Mouse (Mus musculus): ENCODE measurements at regions not wholly inside any gene's neighbourhood (a gene's known extent, or its start where the extent isn't known, plus 50 kb on each side); places are given as distances from the start of the nearest gene placed in this dataset.

GRCm38 (mm10) chr9:91091421-91092050, 270.7 kb upstream of the Zic4 start:
- Histone ChIP-seq H3K4me3 (ENCODE audit: control insufficient read depth in 1 of 2, insufficient read depth in 1 of 2, low read depth in 2 of 2, low read length in 2 of 2) (no peak overlapping the region), H3K36me3 (ENCODE audit: control insufficient read depth in 1 of 2, insufficient read depth in 2 of 2, low read length in 2 of 2) (no peaks in the 10 kb centered on the region), H3K9me3 (replicated peaks; ENCODE audit: insufficient read depth, low read length) (no peaks in the 10 kb centered on the region), H3K79me2 (ENCODE audit: control insufficient read depth, insufficient read depth, low read length, poor library complexity) (no peaks in the 10 kb centered on the region), H3K27ac (ENCODE audit: control insufficient read depth, low read depth, low read length) (no peak overlapping the region), H3K4me1 (ENCODE audit: control insufficient read depth in 1 of 2, insufficient read depth in 2 of 2, low read length in 2 of 2) (no peaks in the 10 kb centered on the region), H3K27me3 (ENCODE audit: control insufficient read depth in 1 of 2, insufficient read depth in 2 of 2, low read length in 2 of 2) (no peaks in the 10 kb centered on the region), H3K9ac (ENCODE audit: control insufficient read depth, low read depth, low read length, poor library complexity, severe bottlenecking) (no peak overlapping the region)
- no peak for DNase-seq (ENCODE audit: low read depth, low spot score)
- no peak for TF ChIP-seq SMC3 (IDR thresholded peaks at IDR 0.05; ENCODE audit: low read depth, low read length)

GRCm38 (mm10) chr9:91101614-91102407, 260.4 kb upstream of the Zic4 start:
- no peaks in the 10 kb centered on the region for H3K9me3 ChIP-seq (replicated peaks; ENCODE audit: insufficient read depth, low read length)
- H3K79me2 ChIP-seq (ENCODE audit: control insufficient read depth, insufficient read depth, low read length, poor library complexity): no peaks in the 10 kb centered on the region
- H3K36me3 ChIP-seq (ENCODE audit: control insufficient read depth in 1 of 2, insufficient read depth in 2 of 2, low read length in 2 of 2): no peaks in the 10 kb centered on the region
- H3K9ac ChIP-seq (ENCODE audit: control insufficient read depth, low read depth, low read length, poor library complexity, severe bottlenecking): no peak overlapping the region
- no peaks in the 10 kb centered on the region for H3K27me3 ChIP-seq (ENCODE audit: control insufficient read depth in 1 of 2, insufficient read depth in 2 of 2, low read length in 2 of 2)
- H3K27ac ChIP-seq (ENCODE audit: control insufficient read depth, low read depth, low read length): no peak overlapping the region
- TF ChIP-seq ZC3H11A (IDR thresholded peaks at IDR 0.05; ENCODE audit: low read depth, low read length) (no peak), MXI1 (IDR thresholded peaks at IDR 0.05; ENCODE audit: low read depth, low read length) (no peak), CHD1 (IDR thresholded peaks at IDR 0.05; ENCODE audit: low read depth, low read length) (no peak), JUND (IDR thresholded peaks at IDR 0.05; ENCODE audit: low read depth, low read length) (no peak), HCFC1 (IDR thresholded peaks at IDR 0.05; ENCODE audit: low read depth, low read length) (no peak), KAT2A (conservative IDR thresholded peaks at IDR 0.05; ENCODE audit: low read depth, low read length) (no peak), RCOR1 (IDR thresholded peaks at IDR 0.05; ENCODE audit: low read depth, low read length) (no peak), UBTF (IDR thresholded peaks at IDR 0.05; ENCODE audit: borderline replicate concordance, insufficient read depth, low read depth, low read length) (no peak), CHD2 (IDR thresholded peaks at IDR 0.05; ENCODE audit: low read length) (no peak), SMC3 (IDR thresholded peaks at IDR 0.05; ENCODE audit: low read depth, low read length) (no peak)
- H3K4me1 ChIP-seq (ENCODE audit: control insufficient read depth in 1 of 2, insufficient read depth in 2 of 2, low read length in 2 of 2): no peaks in the 10 kb centered on the region
- no peak overlapping the region for H3K4me3 ChIP-seq (ENCODE audit: control insufficient read depth in 1 of 2, insufficient read depth in 1 of 2, low read depth in 2 of 2, low read length in 2 of 2)
- DNase-seq (ENCODE audit: low read depth, low spot score): no peak

- no peaks in the 10 kb centered on the region for H3K36me3 ChIP-seq (ENCODE audit: control insufficient read depth in 1 of 2, insufficient read depth in 2 of 2, low read length in 2 of 2)
- no peaks in the 10 kb centered on the region for H3K27me3 ChIP-seq (ENCODE audit: control insufficient read depth in 1 of 2, insufficient read depth in 2 of 2, low read length in 2 of 2)
- no peak overlapping the region for H3K27ac ChIP-seq (ENCODE audit: control insufficient read depth, low read depth, low read length)
- H3K4me3 ChIP-seq (ENCODE audit: control insufficient read depth in 1 of 2, insufficient read depth in 1 of 2, low read depth in 2 of 2, low read length in 2 of 2): peak overlapping the region; percentile 32 to 43; a peak in 3 of 4 replicates
- DNase-seq (ENCODE audit: low read depth, low spot score): no peak
- no peak overlapping the region for H3K9ac ChIP-seq (ENCODE audit: control insufficient read depth, low read depth, low read length, poor library complexity, severe bottlenecking)
- no peak for TF ChIP-seq USF1 (IDR thresholded peaks at IDR 0.05; ENCODE audit: low read depth, low read length)
- no peak for TF ChIP-seq EP300 (IDR thresholded peaks at IDR 0.05; ENCODE audit: low read depth in 1 of 2, low read length in 2 of 2)
- no peaks in the 10 kb centered on the region for H3K79me2 ChIP-seq (ENCODE audit: control insufficient read depth, insufficient read depth, low read length, poor library complexity)
- H3K9me3 ChIP-seq (replicated peaks; ENCODE audit: insufficient read depth, low read length): no peaks in the 10 kb centered on the region
- H3K4me1 ChIP-seq (ENCODE audit: control insufficient read depth in 1 of 2, insufficient read depth in 2 of 2, low read length in 2 of 2): no peaks in the 10 kb centered on the region
These were observed 239.7 kb upstream of the Zic4 start for GRCm38 (mm10) chr9:91122441-91123035.

All from MEL (cell line).